Mouse (Mus musculus) liver, embryonic 14.5 days (tissue): Measurements from ENCODE around the gene Tm2d1.

Experiments
- CTCF ChIP-seq: IDR thresholded peaks from 2 replicates; pipeline ENCODE4 v1.5.1; 2016; ENCODE audit warnings: antibody characterized with exemption, low read depth, control low read depth
- EP300 ChIP-seq: IDR thresholded peaks from 2 replicates; pipeline ENCODE4 v1.6.1; 2016; ENCODE audit warnings: antibody characterized with exemption, low read depth

DNA sequence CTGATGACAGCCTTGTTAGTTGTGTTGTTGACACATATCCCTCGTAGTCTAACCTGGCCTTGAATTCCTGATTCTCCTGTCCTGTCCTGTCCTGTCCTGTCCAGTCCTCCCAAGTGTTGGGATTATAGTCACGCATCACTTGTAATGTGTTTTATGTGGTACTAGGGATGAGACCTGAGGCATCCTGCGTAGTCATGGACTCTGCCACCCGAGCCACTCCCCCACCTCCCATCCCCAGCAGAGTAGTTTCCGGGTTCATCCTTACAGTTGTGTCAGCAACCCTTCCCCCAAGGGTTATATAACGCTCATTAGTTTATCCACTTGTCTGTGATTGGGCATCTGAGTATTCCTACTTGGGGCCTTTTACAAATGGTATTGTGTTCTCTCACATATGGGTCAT lies 21.3 kb upstream of the Tm2d1 start:
- TF ChIP-seq CTCF = no peak
- TF ChIP-seq EP300 = no peak
